Mouse (Mus musculus) frontal cortex, postnatal 14 days (tissue): ENCODE measurements around the gene Gfi1b.

Experiments used
- DNase-seq, 2 experiments: peaks; one replicate each; pipeline ENCODE4 v3.0.0; 2022; ENCODE audit warnings: low spot score in 2 of 2

Gfi1b gene

GRCm38 (mm10) chr2:28598692-28599568 is 22.9 kb downstream of the Gfi1b start:
- no peak for DNase-seq

- DNase-seq: no peak
Observed at GRCm38 (mm10) chr2:28597733-28598547, 23.8 kb downstream of the Gfi1b start.

- no peak for DNase-seq
Observed at GRCm38 (mm10) chr2:28596998-28597397, 24.8 kb downstream of the Gfi1b start.

- no peak for DNase-seq
Observed at GRCm38 (mm10) chr2:28596021-28596420, 25.8 kb downstream of the Gfi1b start.

GRCm38 (mm10) chr2:28592809-28593208 is 29.0 kb downstream of the Gfi1b start:
- peak in 1 of 2 experiments; percentile 36 for DNase-seq

GRCm38 (mm10) chr2:28591479-28591878 is 30.3 kb downstream of the Gfi1b start:
- DNase-seq: no peak

- DNase-seq: no peak
Observed at GRCm38 (mm10) chr2:28588574-28588973, 33.2 kb downstream of the Gfi1b start.

- no peak for DNase-seq
Observed at GRCm38 (mm10) chr2:28585730-28586129, 36.1 kb downstream of the Gfi1b start.

GRCm38 (mm10) chr2:28585043-28585571 is 36.7 kb downstream of the Gfi1b start:
- DNase-seq: peak; percentile 46 to 72

- DNase-seq: no peak
Observed at GRCm38 (mm10) chr2:28583651-28584050, 38.1 kb downstream of the Gfi1b start, which contains the start of gene Gtf3c5. Gene Gtf3c5, minus strand, starts transcription at chr2:28583751.

GRCm38 (mm10) chr2:28582647-28583353 is 39.0 kb downstream of the Gfi1b start:
- DNase-seq: peak; percentile 86 to 89

GRCm38 (mm10) chr2:28578003-28578402 is 43.8 kb downstream of the Gfi1b start:
- DNase-seq: no peak

GRCm38 (mm10) chr2:28576815-28577214 is 45.0 kb downstream of the Gfi1b start:
- DNase-seq: no peak

- DNase-seq: no peak
Observed at GRCm38 (mm10) chr2:28575341-28575740, 46.4 kb downstream of the Gfi1b start.

GRCm38 (mm10) chr2:28569903-28570302 is 51.9 kb downstream of the Gfi1b start:
- DNase-seq: no peak

- DNase-seq: no peak
Observed at GRCm38 (mm10) chr2:28566545-28566944, 55.2 kb downstream of the Gfi1b start.

GRCm38 (mm10) chr2:28564380-28564779 is 57.4 kb downstream of the Gfi1b start:
- DNase-seq: no peak

- no peak for DNase-seq
Observed at GRCm38 (mm10) chr2:28563830-28564229, 58.0 kb downstream of the Gfi1b start.

GRCm38 (mm10) chr2:28563303-28563702 is 58.5 kb downstream of the Gfi1b start, which contains the start of gene Cel:
Gene Cel, minus strand, starts transcription at chr2:28563403.
- DNase-seq: no peak
